Mouse (Mus musculus) thymus, postnatal 14 days (tissue): ENCODE data around the gene Hoxb5.

Source experiments
- DNase-seq: peaks from one replicate; pipeline ENCODE4 v3.0.0; 2021

Gene Hoxb5

GRCm38 (mm10) chr11:96304381-96305195 lies 1.5 kb downstream of the Hoxb5 start:
- DNase-seq: no peak

DNA sequence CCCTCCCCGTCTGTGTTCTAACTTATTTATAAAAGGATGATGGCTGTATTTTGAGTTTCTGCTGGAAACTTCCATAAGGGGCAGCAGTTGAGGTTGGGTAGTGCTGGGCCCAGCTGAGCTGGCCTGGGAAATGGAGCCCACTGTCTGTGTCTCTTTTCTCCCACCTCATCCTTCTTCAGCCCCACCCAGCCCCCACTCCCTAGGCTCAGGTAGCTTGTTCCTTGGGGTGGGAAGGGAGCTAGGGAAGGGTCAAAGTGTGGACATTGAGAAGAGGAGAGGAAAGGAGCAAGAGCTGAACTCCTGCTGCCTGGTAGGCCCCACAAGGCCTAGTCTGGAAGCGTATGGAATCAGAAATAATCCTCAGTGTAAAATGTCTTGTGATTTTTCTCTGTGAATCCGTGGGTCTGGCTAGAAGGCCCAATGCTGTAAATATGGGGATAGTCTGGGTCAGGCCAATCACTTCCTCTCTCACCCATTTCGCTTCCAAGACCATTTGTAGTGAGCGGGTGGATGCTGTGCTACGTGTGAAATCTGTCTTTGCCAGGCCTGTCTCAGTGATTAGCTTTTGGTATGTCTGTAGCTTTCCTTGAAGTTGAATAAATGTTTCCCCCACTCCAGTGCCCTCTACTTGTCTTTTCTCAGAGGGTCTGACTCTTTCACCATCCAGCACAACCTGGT lies 2.5 kb downstream of the Hoxb5 start:
- no peak for DNase-seq

GRCm38 (mm10) chr11:96306183-96306907 lies 3.2 kb downstream of the Hoxb5 start:
- no peak for DNase-seq

- no peak for DNase-seq
These were observed 3.8 kb downstream of the Hoxb5 start for GRCm38 (mm10) chr11:96306908-96307269.

DNA sequence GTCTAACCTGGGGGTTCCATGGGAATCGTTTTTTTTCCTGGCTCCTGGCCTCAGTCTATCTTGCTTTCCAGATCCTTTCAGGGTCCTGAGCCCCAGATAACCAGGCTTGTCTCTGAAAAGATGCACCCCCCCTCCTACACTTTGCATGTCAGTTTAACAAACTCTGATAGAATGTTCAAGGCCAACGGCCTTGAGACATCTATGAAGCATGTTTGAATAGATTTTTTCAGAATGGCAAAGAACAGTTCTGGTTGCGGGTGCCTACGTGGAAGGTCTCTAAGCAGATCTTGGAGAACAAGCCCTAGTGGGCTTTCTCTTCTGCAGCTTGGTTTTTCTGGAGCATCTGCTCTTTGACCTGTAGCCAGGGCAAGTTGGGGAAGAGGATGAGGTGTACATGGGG lies 5.6 kb downstream of the Hoxb5 start:
- DNase-seq: no peak

- no peak for DNase-seq
These were observed 6.2 kb downstream of the Hoxb5 start for GRCm38 (mm10) chr11:96309288-96309687.

DNA sequence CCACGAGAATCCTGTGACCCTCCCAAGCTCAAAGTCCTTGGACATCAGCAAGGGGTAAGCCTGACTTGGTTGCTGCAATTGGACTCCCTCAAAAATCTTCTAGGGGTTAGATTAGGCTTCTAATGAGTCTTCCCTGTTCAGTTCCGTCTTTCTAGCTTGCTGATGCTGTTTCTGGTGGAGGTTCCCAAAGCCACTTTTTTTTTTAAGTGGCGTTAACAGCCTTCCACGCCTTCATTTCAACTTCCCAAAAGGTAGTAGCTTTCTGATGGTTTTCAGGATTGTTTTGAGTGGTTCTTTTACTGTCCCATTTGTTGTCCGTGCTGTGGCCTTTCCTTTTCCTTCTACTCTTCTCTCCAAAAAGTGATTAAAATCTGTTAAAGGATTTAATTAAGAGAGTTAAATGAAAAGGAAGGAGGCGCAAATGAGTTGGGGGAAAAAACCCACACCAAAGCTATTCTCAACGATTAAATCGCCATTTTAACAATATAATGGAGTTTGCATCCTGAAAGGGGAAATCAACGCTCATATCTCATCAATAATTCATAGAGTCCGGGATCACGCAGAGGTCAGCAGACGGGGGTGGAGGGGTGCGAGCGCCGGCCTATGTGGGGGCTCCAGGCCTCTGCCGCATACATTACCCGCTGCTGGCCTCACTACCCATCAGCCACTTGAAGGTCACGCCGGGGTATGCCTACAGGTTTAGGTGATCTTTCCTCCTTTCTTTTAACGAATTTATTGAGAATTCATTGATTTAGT lies 7.2 kb downstream of the Hoxb5 start:
- DNase-seq: no peak

- DNase-seq: no peak
These were observed 8.0 kb downstream of the Hoxb5 start for GRCm38 (mm10) chr11:96311097-96311496.

- peak; percentile 64 for DNase-seq
These were observed 8.6 kb downstream of the Hoxb5 start for GRCm38 (mm10) chr11:96311520-96312417.

- no peak for DNase-seq
These were observed 10.0 kb downstream of the Hoxb5 start for GRCm38 (mm10) chr11:96313134-96313533.

DNA sequence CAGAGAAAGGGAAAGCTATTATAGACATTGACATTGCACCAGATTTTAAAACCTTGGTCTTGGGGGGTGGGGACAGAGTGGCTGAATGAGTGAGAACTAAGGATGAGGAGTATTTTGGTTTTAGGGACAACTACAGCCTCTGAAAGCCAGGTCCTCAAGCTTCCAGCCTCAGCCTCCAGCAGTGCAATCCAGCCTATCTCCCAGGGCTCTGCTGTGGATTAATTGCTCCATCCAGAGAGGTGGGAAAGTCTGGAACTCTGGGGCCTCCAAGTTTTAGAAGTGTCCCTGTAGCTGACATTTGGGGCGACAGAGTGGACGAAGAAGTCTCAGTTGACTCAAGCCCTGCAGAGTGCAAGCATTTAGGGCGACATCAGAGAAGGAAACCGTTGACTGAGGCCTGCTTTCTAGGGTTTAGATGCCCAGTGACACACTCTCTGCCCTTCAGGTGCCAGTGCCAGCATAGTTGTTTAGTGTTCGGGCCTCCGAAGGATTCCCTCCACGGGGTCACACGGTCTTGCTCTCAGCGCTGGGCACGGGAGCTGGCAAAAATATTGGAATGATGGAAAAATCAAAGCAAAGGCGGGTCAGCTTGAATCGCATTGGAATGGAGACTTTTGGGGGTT lies 10.8 kb downstream of the Hoxb5 start:
- DNase-seq: no peak

DNA sequence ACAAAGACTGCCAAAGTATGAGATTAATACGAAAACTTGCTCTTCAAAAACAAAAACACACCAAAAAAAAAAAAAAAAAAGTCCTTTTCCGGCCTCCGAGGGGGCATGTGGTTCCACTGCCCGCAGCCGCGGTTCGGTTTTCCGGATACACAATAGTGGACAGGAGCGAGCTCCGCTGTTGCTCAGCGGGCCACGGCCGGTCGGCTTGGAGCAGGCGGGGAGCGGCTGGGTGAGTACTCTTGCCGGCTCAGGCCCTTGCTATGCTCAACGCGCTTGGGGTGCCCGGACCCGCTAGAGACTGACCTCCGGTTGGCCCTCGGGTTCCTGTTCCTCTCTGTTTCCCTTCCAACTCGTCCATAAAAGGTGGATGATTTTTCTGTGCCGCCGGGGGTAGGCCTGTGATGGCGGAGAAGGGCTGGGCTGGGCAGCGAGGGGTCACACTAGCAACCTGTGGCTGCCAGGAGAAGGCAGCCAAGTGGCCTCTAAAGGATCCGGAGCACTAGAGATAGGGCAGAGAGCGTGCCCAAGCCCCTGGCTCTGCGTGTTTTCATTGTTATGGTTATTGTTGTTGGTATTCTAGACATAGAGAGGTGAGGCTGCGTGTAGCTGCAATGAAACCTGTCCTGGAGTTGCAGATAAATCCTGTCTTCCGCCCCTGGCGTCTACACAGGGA lies 11.7 kb downstream of the Hoxb5 start:
- DNase-seq: no peak

GRCm38 (mm10) chr11:96315344-96315681 lies 12.2 kb downstream of the Hoxb5 start:
- no peak for DNase-seq

- DNase-seq: no peak
These were observed 13.8 kb downstream of the Hoxb5 start for GRCm38 (mm10) chr11:96316696-96317607.

- no peak for DNase-seq
These were observed 14.7 kb downstream of the Hoxb5 start, which contains the start of gene Hoxb4 for GRCm38 (mm10) chr11:96317608-96318367. Gene Hoxb4 (plus strand): TSS chr11:96318267.

GRCm38 (mm10) chr11:96318368-96319070 lies 15.4 kb downstream of the Hoxb5 start:
- peak; percentile 44 for DNase-seq

DNA sequence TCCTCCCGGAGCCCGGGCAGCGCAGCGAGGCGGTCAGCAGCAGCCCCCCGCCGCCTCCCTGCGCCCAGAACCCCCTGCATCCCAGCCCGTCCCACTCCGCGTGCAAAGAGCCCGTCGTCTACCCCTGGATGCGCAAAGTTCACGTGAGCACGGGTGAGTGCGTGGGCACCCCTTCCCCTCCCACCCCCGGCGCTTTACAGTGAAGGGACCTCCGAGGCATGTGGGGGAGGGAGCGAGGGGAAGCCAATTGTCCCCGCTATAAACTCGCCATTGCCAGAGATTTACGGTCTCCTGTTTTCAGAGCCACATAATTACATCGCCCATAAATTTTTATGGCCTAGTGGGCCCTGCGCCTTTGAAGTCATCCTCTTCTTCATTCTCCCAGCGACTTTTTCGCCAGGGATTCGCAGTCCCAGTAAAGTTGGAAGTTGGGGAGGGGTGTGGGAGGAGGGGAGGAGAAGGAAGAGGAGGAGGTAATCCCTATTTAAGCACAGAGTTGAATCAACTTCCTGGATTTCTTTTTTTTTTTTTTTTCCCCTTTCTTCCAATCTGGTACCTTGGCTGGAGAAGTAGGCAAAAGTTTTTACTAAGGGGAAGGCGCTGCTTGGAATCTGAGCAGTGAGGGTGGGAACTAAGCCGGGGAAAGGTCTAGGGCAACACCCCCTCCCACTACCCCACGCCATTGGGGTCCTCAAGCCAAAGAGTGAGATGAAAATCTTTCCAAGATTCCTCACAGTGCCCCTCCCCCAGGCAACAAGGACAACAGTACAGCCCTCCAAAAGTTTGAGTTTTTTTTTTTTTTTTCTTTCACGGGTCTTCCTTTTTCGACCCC lies 16.2 kb downstream of the Hoxb5 start:
- DNase-seq: no peak
